Mouse (Mus musculus) midbrain, embryonic 14.5 days (tissue): ENCODE data around the gene Tcaf3. TPM values are rescaled to one million over a fixed set of nuclear protein-coding genes. Genes with fewer than 3 reads are reported as not detected.

Experiments used
- polyA plus RNA-seq: library from polyadenylated mRNA; unstranded; fragments of >200 nt; fragmentation: Nextera tagmentation; extraction: Ambion mirVana; gene quantifications from 2 replicates; pipeline ENCODE4 v1.2.1, GENCODE M21; 2014

The Tcaf3 gene
- polyA plus RNA-seq, 1 experiment from 2014 or later, result not detected

Other genes with a start within 250 kb of the Tcaf3 start
- 42.1 and 55.7 TPM in 2 replicates for gene Zyx, start 248.1 kb downstream of the Tcaf3 start, polyA plus RNA-seq
- 0.09 and 0.14 TPM in 2 replicates for gene Epha1, start 224.4 kb downstream of the Tcaf3 start, polyA plus RNA-seq
- not detected in 2 replicates for gene Tas2r143, start 197.5 kb downstream of the Tcaf3 start, polyA plus RNA-seq
- not detected in 2 replicates for gene Tas2r135, start 192.3 kb downstream of the Tcaf3 start, polyA plus RNA-seq
- not detected in 2 replicates for gene Tas2r126, start 163.2 kb downstream of the Tcaf3 start, polyA plus RNA-seq
- not detected in 2 replicates for gene Olfr458, start 132.5 kb downstream of the Tcaf3 start, polyA plus RNA-seq
- gene Olfr457, start 121.4 kb downstream of the Tcaf3 start, polyA plus RNA-seq, result 0.20 TPM in 1 of 2 replicates, not detected in the other
- gene Olfr456, start 110.5 kb downstream of the Tcaf3 start, polyA plus RNA-seq, result not detected in 2 replicates
- gene Olfr455, start 50.1 kb downstream of the Tcaf3 start, polyA plus RNA-seq, result not detected in 2 replicates
- gene Tcaf2, start 47.6 kb upstream of the Tcaf3 start, polyA plus RNA-seq, result 0.46 and 0.93 TPM in 2 replicates
- 199 and 236 TPM in 2 replicates for gene Tcaf1, start 112.4 kb upstream of the Tcaf3 start, polyA plus RNA-seq
- gene Olfr453, start 141.7 kb upstream of the Tcaf3 start, polyA plus RNA-seq, result not detected in 2 replicates
- not detected in 2 replicates for gene Olfr38, start 158.7 kb upstream of the Tcaf3 start, polyA plus RNA-seq
- not detected in 2 replicates for gene Olfr452, start 187.4 kb upstream of the Tcaf3 start, polyA plus RNA-seq
- gene Olfr450, start 214.2 kb upstream of the Tcaf3 start, polyA plus RNA-seq, result not detected in 2 replicates
- gene Olfr449, start 236.7 kb upstream of the Tcaf3 start, polyA plus RNA-seq, result not detected in 2 replicates